Mouse (Mus musculus): Measurements from ENCODE around the gene BC048671.

The BC048671 gene

DNA sequence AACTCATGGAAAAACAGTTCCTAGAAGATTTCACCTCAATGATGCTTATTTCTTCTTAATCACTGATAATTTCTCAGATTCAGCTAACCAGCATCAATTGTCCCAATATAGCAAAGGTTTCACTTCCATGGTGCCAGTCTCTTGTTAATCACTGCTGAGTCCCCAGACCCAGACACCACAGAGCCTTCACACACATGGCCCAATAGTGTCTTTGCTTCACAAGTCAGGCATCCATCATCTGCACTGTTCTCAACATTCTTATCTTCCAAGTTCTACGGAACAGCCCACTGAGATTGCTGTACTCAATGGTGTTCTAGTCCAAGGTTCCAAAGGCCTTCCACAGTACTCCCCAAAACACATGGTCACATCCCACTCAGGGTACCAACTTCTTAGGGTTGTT is at the start of gene BC048671:
Gene BC048671 (plus strand): TSS at position 301 of the 400 bp plus-strand sequence.
- DNase-seq (ENCODE audit: extremely low read depth, low read depth), result no peak

- DNase-seq (ENCODE audit: extremely low read depth, low read depth), result no peak
Measured at GRCm38 (mm10) chr6:90288265-90288664, 12.8 kb upstream of the BC048671 start.

DNA sequence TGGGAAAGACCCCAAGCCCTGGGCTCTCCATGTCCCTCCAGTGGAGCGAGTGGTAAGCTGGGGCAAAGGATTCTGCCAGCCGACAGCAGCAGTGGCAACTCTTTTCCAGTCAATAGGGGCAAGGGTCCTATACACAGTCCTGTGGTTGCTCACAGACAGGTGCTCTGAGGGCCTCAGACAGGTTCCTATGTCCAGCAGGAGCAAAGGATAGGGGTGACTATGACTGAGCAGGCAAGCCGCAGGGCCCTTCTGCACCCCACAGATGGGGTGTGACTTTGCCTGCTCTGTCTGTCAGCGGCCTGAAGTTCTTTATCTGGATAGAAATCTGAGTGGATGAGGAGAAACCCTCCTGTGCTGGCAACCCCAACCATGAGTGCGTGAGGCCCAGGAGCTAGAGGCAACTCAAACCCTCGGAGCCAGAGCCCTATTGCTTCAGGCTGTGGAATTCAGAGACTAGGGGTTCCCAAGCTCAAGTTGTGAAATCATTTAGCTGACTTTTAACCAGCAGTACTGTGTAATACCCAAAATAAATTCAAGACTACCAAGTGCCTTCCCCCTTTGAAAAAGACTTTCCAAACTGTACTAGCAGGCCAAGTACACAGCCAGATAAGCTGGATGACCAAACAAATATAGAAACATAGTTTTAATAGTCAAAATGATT is 5.4 kb downstream of the BC048671 start:
- DNase-seq (ENCODE audit: extremely low read depth, low read depth), result no peak

- no peak for DNase-seq (ENCODE audit: extremely low read depth, low read depth)
Measured at GRCm38 (mm10) chr6:90308839-90309778, 8.1 kb downstream of the BC048671 start.

DNA sequence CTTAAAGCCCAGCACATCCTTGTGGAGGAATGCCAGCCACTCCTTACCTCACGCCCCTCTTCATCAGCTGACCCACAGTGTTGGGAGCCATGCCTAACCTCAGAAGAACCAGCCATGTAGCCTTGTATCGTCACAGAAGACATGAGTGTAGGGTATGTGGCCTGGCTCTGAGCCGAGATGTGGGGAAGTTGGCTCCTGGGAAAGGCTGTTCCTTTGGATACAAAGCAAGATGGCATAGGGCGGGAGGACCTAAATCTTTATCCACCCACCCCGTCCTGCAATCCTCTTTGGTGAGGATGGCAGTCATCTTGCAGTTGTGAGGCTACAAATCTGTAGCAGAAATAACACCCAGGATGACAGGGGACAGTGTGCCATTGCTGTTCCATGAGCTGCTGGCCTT is 14.9 kb downstream of the BC048671 start:
- DNase-seq (ENCODE audit: extremely low read depth, low read depth), result no peak

DNA sequence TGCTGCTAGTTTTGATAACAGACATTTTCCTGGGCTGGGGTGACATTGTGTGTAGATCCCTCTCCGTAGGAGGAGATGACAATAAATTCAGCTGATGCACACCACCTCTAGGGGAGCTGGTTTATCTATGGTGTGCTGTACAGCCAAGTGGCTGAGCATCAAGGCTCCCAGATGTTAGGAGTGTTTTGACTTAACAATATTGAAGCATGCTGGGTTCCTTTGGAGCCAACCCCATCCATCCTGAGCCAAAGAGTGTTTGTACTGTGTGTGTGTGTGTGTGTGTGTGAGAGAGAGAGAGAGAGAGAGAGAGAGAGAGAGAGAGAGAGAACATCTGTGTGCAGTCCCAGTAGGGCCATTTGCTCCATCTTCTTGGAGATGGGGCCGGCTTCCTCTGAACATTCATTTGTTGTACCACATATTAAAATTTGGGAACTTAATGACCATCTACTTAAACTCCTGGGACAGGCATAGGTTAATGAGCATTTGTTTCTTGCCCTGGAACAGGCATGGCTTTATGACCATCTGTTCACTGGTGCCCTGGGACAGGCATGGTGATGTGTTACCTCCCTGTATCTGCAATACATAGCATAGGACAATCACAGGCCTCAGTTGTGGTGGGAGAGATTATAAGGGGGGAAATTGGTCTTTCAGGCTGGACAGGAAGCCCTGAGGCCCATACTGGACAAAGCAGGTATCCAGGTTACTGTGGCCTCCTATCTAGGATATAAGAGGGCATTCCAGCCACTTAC is 16.7 kb downstream of the BC048671 start:
- DNase-seq (ENCODE audit: extremely low read depth, low read depth), result no peak

- no peak for DNase-seq (ENCODE audit: extremely low read depth, low read depth)
Measured at GRCm38 (mm10) chr6:90319019-90319418, 18.0 kb downstream of the BC048671 start.

DNA sequence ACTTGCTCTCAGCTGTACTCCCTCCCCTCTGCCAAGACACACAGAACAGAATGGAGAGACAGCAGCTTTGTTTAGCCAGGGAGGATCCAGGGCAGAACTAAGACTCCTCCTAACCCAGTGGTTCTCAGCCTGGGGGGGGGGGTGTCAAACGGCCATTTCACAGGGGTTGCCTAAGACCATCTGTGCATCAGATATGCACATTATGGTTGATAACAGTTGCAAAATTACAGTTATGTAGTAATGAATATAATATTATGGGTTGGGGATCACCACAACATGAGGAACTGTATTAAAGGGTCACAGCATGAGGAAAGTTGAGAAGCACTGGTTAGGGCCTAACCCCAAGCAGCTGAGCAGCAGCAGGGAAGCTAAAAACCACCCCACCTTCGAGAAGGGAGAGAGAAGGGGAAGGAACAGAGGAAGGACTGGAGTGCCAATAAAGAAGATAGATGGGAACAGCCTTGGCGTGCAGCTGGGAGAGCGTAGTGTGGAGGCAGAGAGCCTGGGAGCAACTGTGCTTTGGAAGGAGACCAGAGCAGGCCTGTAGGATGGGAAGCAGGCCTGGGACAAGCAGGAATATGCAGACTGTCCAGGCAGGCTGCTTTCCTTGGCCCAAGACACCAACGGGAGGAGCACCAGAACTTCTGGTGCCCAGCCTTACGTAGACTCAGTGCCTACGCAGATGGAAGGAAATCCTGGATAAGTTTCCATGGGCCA is 18.6 kb downstream of the BC048671 start:
- no peak for DNase-seq (ENCODE audit: extremely low read depth, low read depth)

GRCm38 (mm10) chr6:90320429-90320828 is 19.4 kb downstream of the BC048671 start:
- DNase-seq (ENCODE audit: extremely low read depth, low read depth), result no peak

DNA sequence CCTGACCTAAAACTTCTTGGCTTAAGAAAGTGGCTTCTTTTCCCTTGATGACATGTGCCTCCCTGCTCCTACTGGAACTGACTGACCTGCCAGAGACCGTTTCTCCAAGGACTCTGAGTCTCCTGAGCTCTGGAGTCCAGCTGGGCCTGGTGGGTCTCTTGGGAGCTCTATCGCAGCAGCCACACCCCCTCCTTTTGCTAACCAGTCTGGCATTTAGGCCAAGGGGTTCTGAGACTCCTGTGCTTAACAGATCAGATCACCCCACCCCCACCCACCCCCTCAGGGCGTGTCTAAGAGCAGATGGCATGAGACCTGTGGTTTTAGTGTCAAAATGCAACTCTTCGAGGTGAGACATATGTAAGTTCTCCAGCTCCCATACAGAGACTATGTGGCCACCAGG is 20.8 kb downstream of the BC048671 start:
- DNase-seq (ENCODE audit: extremely low read depth, low read depth), result no peak

- DNase-seq (ENCODE audit: extremely low read depth, low read depth), result no peak
Measured at GRCm38 (mm10) chr6:90324026-90324425, 23.0 kb downstream of the BC048671 start.

DNA sequence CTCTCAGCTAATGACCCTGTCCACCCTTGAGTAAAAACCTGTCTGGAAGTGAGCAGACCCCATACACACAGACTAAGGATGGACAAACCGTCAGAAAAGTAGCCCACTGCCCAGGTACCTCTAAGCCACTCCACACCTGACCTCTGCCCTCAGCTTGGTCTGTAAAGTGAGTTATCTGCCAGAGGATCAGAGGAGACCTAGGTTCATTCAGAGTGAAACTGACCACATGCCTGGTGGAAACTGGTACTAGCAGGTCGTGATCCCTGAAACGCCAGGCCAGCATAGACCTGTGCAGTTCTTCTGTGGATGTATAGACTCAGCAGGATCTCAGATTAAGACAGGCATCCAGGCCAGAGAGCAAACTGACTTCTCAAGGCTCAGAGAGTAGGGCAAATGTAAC is 23.4 kb downstream of the BC048671 start:
- no peak for DNase-seq (ENCODE audit: extremely low read depth, low read depth)

DNA sequence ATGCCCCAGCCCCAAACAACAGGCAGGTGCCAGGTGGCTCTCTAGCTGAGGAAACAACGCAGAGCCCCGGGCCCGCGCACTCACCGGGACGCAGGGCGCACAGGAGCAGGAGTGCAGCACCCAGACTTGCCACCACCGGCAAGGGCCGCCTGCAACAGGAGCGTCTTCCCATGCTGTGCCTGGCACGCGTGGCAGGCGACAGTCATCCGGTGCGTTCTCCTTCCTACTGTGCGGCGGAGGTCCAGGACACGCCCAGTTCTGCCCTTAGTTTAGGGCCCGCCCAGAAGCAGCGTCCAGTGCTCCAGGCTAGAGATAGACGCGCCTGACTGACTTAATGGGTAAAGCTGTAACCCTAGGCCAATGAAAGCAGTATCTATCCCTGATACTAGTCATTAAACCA is 24.0 kb downstream of the BC048671 start, which contains the start of gene Chst13:
Gene Chst13 (minus strand): TSS at position 195 of the 400 bp plus-strand sequence.
- DNase-seq (ENCODE audit: extremely low read depth, low read depth), result no peak

- DNase-seq (ENCODE audit: extremely low read depth, low read depth), result no peak
Measured at GRCm38 (mm10) chr6:90327670-90328069, 26.7 kb downstream of the BC048671 start.

- no peak for DNase-seq (ENCODE audit: extremely low read depth, low read depth)
Measured at GRCm38 (mm10) chr6:90329953-90330352, 28.9 kb downstream of the BC048671 start.

DNA sequence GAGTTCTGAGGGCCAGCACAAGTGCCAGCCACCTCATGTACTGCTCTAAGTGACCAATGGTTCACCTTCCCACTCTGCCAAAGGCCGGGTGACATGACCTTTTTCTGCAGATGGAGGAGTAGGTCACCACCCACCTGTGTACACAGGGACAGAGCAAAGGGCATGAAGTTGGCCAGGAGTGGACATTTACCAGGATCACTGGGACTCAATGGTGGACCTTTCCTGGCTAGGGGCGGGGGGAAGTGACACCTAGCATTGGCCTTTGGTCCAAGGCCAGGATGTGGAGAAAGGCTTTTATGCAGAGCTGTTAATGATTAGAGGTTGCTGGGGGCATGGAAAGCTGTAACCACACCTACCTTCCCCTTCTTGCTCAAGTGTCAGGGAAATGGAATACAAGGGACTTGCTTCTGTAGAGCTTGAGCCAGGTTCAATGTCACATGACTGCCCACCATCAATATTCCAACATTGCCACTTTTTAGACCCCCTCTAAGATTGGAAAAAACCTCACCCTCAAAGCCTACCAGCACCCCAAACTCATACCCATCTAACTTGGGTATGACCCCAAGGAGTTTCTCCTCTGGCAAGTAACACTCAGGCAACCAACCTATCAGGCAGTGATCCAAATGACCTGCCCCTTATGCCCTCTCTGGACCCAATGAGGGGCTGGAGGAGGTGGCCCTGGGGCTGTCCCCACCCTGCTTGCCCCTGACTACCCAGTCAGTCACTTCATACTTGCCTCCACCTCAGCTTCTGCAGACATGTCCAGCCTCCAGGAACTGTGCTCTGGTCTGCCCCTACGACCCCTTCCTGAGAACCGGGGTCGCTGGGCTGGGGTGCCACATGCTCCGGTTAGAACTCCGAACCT is 31.8 kb downstream of the BC048671 start, which contains the start of gene Uroc1:
Gene Uroc1 (plus strand): TSS at position 724 of the 865 bp plus-strand sequence.
- no peak for DNase-seq (ENCODE audit: extremely low read depth, low read depth)

- no peak for DNase-seq (ENCODE audit: extremely low read depth, low read depth)
Measured at GRCm38 (mm10) chr6:90334244-90334643, 33.2 kb downstream of the BC048671 start.

- no peak for DNase-seq (ENCODE audit: extremely low read depth, low read depth)
Measured at GRCm38 (mm10) chr6:90342343-90342742, 41.3 kb downstream of the BC048671 start.

DNA sequence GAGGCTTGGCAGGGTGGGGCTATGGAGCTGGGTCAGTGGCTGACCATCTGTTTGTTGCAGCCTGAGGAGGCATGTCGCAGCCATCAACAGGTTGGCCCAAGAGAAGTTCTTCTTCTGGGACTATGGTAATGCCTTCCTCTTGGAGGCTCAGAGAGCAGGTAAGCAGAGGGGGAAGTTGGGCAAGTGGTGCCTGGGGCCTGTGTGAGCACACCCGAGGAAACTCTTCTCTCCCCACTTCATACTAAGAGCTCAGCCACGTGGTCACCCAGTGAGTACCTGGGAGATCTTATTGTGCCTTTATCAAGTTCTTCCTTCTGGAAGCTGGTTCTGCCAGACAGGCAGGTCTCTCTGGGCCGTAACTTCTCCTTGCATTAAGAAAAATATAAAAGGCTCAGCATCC is 46.2 kb downstream of the BC048671 start:
- DNase-seq (ENCODE audit: extremely low read depth, low read depth), result no peak

DNA sequence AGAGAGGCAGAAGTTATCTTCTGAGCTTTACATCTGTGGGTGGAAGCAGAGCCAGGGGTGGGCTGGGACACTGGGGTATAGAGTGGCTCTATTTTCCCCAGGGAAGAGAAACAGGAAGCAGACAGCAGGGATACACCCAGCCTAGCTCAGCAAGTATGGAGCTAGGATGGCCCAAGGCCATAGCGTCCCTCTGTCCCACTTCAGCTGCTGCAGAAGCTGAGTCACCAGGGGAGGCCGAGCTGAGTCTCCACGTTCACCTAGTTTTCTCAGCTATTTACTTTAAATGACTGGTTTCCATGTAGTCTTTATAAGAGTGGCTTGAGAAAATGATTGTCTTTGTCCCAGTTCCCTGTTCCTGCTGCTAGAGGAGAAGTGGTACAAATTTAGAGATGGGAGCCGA is 47.5 kb downstream of the BC048671 start:
- DNase-seq (ENCODE audit: extremely low read depth, low read depth), result no peak
